Mouse (Mus musculus) limb, embryonic 11.5 days (tissue): ENCODE data around the gene Kifap3. TPM values are rescaled to one million over a fixed set of nuclear protein-coding genes. Genes with fewer than 3 reads are reported as not detected.

Experiments
- ATAC-seq: fragments of 200-750 bp; cut with Nextera tagmentation; 2 replicates; pipeline ENCODE4 v1.8.0; 2017; ENCODE audit warnings: low read depth; ENCODE audit not compliant: insufficient number of reproducible peaks, low FRiP score, low TSS enrichment
- DNase-seq: peaks from one replicate; pipeline ENCODE4 v3.0.0-alpha.2; 2015; ENCODE audit warnings: low spot score
- H3K27ac ChIP-seq: fragments of 300-500 bp; sonication (generic); replicated peaks from 2 replicates; pipeline ENCODE4 v1.5.1; 2014; ENCODE audit warnings: low read depth, mild to moderate bottlenecking, low read length
- H3K27me3 ChIP-seq: fragments of 300-500 bp; sonication (generic); 2 replicates; pipeline ENCODE4 v1.6.1; 2014; ENCODE audit warnings: mild to moderate bottlenecking, low read length, mixed read lengths; ENCODE audit not compliant: control insufficient read depth, insufficient read depth
- H3K36me3 ChIP-seq: fragments of 300-500 bp; sonication (generic); 2 replicates; pipeline ENCODE4 v1.6.1; 2014; ENCODE audit warnings: mild to moderate bottlenecking, low read length, moderate library complexity, mixed read lengths; ENCODE audit not compliant: control insufficient read depth, insufficient read depth
- H3K4me1 ChIP-seq: fragments of 300-500 bp; sonication (generic); 2 replicates; pipeline ENCODE4 v1.6.1; 2014; ENCODE audit warnings: low read length, mixed read lengths; ENCODE audit not compliant: control insufficient read depth, insufficient read depth
- H3K4me2 ChIP-seq: fragments of 300-500 bp; sonication (generic); 2 replicates; pipeline ENCODE4 v1.6.1; 2014; ENCODE audit warnings: low read depth, mild to moderate bottlenecking, moderate library complexity; ENCODE audit not compliant: severe bottlenecking
- H3K4me3 ChIP-seq: fragments of 300-500 bp; sonication (generic); 2 replicates; pipeline ENCODE4 v1.5.1; 2014; ENCODE audit warnings: low read depth, low read length
- H3K9ac ChIP-seq: fragments of 300-500 bp; sonication (generic); 2 replicates; pipeline ENCODE4 v1.6.1; 2014; ENCODE audit warnings: mild to moderate bottlenecking, low read length
- H3K9me3 ChIP-seq: fragments of 300-500 bp; sonication (generic); 2 replicates; pipeline ENCODE4 v1.6.1; 2016; ENCODE audit warnings: low read length; ENCODE audit not compliant: control insufficient read depth
- WGBS: fragments of 180-500 bp; shearing (Covaris S2); extraction: QIAGEN DNeasy Blood & Tissue Kit; methylation state at CpG from one replicate; pipeline ENCODE4 v1.1.7; 2014; 5-methylcytosine and 5-hydroxymethylcytosine counted together
- polyA plus RNA-seq: library from polyadenylated mRNA; unstranded; fragments of >200 nt; fragmentation: Nextera tagmentation; extraction: Ambion mirVana; gene quantifications from 2 replicates; pipeline ENCODE4 v1.2.1, GENCODE M21; 2014

Kifap3 gene
- polyA plus RNA-seq, 1 experiment from 2014 or later = 57.1 TPM

DNA sequence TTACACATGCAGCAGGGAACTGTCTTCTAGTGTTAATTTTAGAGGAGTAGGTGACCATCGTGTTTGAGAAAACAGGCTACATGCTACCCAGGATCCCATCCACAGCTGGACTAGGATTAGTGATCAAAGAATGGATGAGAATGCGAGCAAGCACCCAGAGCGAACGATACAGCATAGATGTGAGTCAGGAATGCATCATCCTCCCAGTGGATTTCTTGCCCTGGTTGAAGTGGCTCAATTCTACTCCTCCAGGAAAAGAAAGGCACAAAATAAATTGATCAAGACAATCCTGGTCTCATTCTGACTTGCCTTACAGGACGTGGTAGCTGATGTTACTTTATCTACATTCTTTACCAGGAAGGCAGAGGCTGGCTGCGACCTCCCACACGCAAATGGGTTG lies 149.5 kb downstream of the Kifap3 start, which contains the start of gene Scyl3:
Gene Scyl3 (plus strand): TSS at position 255 of the 400 bp plus-strand sequence.
- peak within 1 kb of the TSS; percentile 95 for H3K9ac ChIP-seq
- H3K36me3 ChIP-seq = no peaks in the 10 kb centered on the region
- no peak within 1 kb of the TSS for H3K27ac ChIP-seq
- no peaks in the 10 kb centered on the region for H3K9me3 ChIP-seq
- H3K27me3 ChIP-seq = no peaks in the 10 kb centered on the region
- no peak for ATAC-seq
- H3K4me2 ChIP-seq = peak within 1 kb of the TSS; percentile 72
- DNase-seq = no peak
- H3K4me1 ChIP-seq = peaks cover 12% of the 10 kb centered on the region
- WGBS = 72% methylated on average over 7 of the region's 7 CpGs
- peak within 1 kb of the TSS; percentile 95 for H3K4me3 ChIP-seq

DNA sequence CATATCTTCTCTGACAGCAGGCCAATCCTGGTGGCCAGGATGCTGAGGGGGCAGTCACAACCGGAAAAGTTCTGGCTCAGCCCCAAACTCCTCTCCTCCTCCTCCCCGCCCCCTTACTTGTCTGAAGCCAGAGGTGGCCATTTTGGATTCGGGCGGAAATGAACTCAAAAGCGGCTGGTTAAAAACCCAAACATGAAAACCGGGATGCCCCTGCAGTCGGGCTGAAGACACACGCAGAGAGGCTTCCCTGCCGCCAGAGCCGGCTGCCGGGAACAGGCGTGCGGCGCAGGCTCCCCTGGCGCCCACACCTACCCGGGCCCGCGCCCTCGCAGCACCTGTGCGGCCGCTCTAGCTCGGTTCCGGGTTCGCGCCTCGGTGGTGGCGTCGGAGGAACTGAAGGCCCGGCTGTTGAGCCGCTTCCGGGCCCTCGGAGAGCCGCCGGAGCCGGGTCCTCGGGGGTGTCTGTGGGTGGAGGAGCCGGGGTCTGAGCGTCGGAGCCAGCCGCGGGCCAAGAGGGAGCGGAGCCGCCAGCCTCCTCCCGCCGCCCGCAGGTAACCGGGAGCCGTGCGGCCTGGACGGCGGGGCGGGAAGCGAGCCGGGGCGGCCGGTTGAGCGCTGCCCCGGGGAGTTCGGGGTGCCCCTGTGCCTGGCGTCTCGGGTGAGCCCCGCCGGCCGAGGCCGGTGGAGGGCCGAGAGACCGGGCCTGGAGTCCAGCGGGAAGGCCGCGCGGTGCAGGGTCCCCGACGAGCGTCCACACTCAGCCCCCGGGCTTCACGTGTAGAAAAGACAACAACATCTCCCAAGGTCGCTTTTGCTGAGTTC lies 150.5 kb downstream of the Kifap3 start:
- Histone ChIP-seq H3K36me3 (peaks cover 3% of the 10 kb centered on the region; the same call in 1 of the 2 replicates), H3K9ac (peak overlapping the region; percentile 95), H3K4me1 (peaks cover 12% of the 10 kb centered on the region), H3K4me3 (peak overlapping the region; percentile 95), H3K4me2 (peak overlapping the region; percentile 72), H3K9me3 (no peaks in the 10 kb centered on the region), H3K27ac (no peak overlapping the region), H3K27me3 (no peaks in the 10 kb centered on the region)
- peak; percentile 90 for ATAC-seq
- peak; percentile 94 for DNase-seq
- WGBS = under 1% methylated on average over 71 of the region's 77 CpGs

DNA sequence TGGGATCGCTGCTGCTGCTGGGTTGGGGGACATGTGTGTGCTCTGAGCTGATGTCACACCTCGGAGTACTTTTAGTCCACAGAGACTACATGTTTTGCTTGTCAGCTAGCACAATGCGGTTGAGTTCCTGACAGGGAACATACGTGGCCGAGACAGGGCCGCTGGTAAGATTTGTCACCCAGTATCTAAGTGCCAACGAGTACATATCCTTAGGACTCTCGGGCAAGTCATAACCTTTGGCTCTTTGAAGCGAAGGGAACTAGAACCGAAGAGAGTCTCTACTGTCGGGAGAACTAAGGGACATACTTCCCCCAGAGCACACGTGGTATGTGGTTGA lies 151.0 kb downstream of the Kifap3 start:
- H3K4me2 ChIP-seq = peak overlapping the region; percentile 72
- no peaks in the 10 kb centered on the region for H3K9me3 ChIP-seq
- peaks cover 12% of the 10 kb centered on the region for H3K4me1 ChIP-seq
- 5% methylated on average over 12 of the region's 12 CpGs for WGBS
- H3K36me3 ChIP-seq = peaks cover 3% of the 10 kb centered on the region; the same call in 1 of the 2 replicates
- H3K27ac ChIP-seq = no peak overlapping the region
- ATAC-seq (no peak), DNase-seq (no peak)
- H3K9ac ChIP-seq = peak overlapping the region; percentile 95
- H3K4me3 ChIP-seq = peak overlapping the region; percentile 95
- H3K27me3 ChIP-seq = no peaks in the 10 kb centered on the region

GRCm38 (mm10) chr1:163931801-163932200 lies 152.4 kb downstream of the Kifap3 start:
- Histone ChIP-seq H3K9me3 (no peaks in the 10 kb centered on the region), H3K9ac (no peak overlapping the region), H3K4me2 (no peak overlapping the region), H3K27me3 (no peaks in the 10 kb centered on the region), H3K27ac (no peak overlapping the region), H3K4me3 (no peak overlapping the region), H3K36me3 (peaks cover 3% of the 10 kb centered on the region; the same call in 1 of the 2 replicates), H3K4me1 (peaks cover 12% of the 10 kb centered on the region)
- 83% methylated on average over 8 of the region's 8 CpGs for WGBS
- DNase-seq (no peak), ATAC-seq (no peak)

DNA sequence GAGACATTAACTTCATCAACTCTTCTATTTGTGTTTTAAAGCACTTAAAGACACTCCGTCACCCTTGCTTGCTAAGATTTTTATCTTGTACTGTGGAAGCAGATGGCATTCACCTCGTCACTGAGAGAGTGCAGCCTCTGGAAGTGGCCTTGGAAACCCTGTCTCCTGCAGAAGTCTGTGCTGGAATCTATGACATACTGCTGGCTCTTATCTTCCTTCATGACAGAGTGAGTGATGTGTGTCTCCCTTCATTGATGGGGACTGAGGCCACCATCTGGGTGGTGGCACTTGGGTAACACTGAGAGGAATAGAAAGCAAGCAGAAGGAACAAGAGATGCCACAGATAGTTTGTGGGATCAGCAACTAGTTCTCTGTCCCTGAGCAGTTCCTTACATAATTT lies 155.2 kb downstream of the Kifap3 start:
- 92% methylated on average over 2 of the region's 2 CpGs for WGBS
- Histone ChIP-seq H3K4me1 (peaks cover 7% of the 10 kb centered on the region; the same call in 1 of the 2 replicates), H3K4me2 (no peak overlapping the region), H3K27me3 (no peaks in the 10 kb centered on the region), H3K36me3 (peaks cover 6% of the 10 kb centered on the region; the same call in 1 of the 2 replicates), H3K4me3 (no peak overlapping the region), H3K9me3 (no peaks in the 10 kb centered on the region), H3K27ac (no peak overlapping the region), H3K9ac (no peak overlapping the region)
- DNase-seq (no peak), ATAC-seq (no peak)

- no peaks in the 10 kb centered on the region for H3K9me3 ChIP-seq
- DNase-seq (no peak), ATAC-seq (no peak)
- WGBS = 72% methylated on average over 6 of the region's 6 CpGs
- no peak overlapping the region for H3K9ac ChIP-seq
- H3K36me3 ChIP-seq = peaks cover 8% of the 10 kb centered on the region; the same call in 1 of the 2 replicates
- H3K27me3 ChIP-seq = no peaks in the 10 kb centered on the region
- no peak overlapping the region for H3K4me2 ChIP-seq
- no peaks in the 10 kb centered on the region for H3K4me1 ChIP-seq
- no peak overlapping the region for H3K4me3 ChIP-seq
- H3K27ac ChIP-seq = no peak overlapping the region
These were observed 162.7 kb downstream of the Kifap3 start for GRCm38 (mm10) chr1:163942056-163942455.

- DNase-seq = no peak
- no peak overlapping the region for H3K4me2 ChIP-seq
- WGBS = 98% methylated on average over 2 of the region's 2 CpGs
- ATAC-seq = no peak
- no peaks in the 10 kb centered on the region for H3K9me3 ChIP-seq
- H3K4me3 ChIP-seq = no peak overlapping the region
- H3K36me3 ChIP-seq = peaks cover 15% of the 10 kb centered on the region
- no peaks in the 10 kb centered on the region for H3K4me1 ChIP-seq
- no peak overlapping the region for H3K9ac ChIP-seq
- no peak overlapping the region for H3K27ac ChIP-seq
- H3K27me3 ChIP-seq = no peaks in the 10 kb centered on the region
These were observed 174.0 kb downstream of the Kifap3 start for GRCm38 (mm10) chr1:163953396-163953795.

- Histone ChIP-seq H3K9ac (no peak overlapping the region), H3K27me3 (no peaks in the 10 kb centered on the region), H3K4me2 (no peak overlapping the region), H3K4me1 (no peaks in the 10 kb centered on the region), H3K4me3 (no peak overlapping the region), H3K36me3 (peaks cover 11% of the 10 kb centered on the region; the same call in 1 of the 2 replicates), H3K9me3 (no peaks in the 10 kb centered on the region), H3K27ac (no peak overlapping the region)
- no peak for ATAC-seq
- 85% methylated on average over 3 of the region's 3 CpGs for WGBS
- DNase-seq = no peak
These were observed 178.7 kb downstream of the Kifap3 start for GRCm38 (mm10) chr1:163958036-163958435.
